In the genomic region with DNA sequence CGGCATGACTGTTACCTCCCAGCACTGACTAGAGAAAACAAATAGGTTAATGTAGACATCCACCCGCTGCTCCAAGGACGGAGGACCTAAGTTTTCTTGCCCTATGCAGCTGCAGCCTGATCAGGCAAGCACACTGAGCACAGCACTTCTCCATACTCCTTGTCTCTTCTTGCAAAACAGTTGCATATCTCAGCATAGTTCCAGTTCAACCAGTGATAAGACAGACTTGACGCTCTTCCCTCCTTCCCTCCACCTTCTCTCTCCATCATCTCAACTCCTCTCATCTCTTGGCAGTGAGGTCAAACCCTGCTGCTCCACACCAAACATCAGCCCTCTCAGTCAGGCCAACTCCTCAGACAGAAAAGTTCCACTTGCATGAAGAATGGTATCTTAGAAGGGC, we compare ENCODE assay signal across 15 mouse cellular contexts.
"Had no signal": no experiment of that assay in that cellular context is flagged by ENCODE, and none has a peak within 500 bp of the region (broad histone marks: within the 10 kb centered on the region; RNA-seq: fewer than 3 reads in every experiment).

No protein-coding gene starts in this region.

- H3K9ac ChIP-seq: lung, embryonic 14.5 days; midbrain, embryonic 13.5 days; midbrain, embryonic 15.5 days; neural tube, embryonic 12.5 days had no signal

- H3K4me1 ChIP-seq: midbrain, embryonic 15.5 days; neural tube, embryonic 12.5 days had no signal

- H3K27me3 ChIP-seq: megakaryocyte, embryonic 14.5 days; midbrain, embryonic 13.5 days; midbrain, embryonic 15.5 days; neural tube, embryonic 12.5 days had no signal

- H3K4me3 ChIP-seq: megakaryocyte, embryonic 14.5 days; midbrain, embryonic 13.5 days; midbrain, embryonic 15.5 days; neural tube, embryonic 12.5 days had no signal

- ATAC-seq: midbrain, embryonic 13.5 days; midbrain, embryonic 15.5 days had no signal

- H3K27ac ChIP-seq: macrophage; midbrain, embryonic 13.5 days; midbrain, embryonic 15.5 days; neural tube, embryonic 12.5 days had no signal

- H3K9me3 ChIP-seq: megakaryocyte, embryonic 14.5 days; midbrain, embryonic 13.5 days; midbrain, embryonic 15.5 days; neural tube, embryonic 12.5 days had no signal

- H3K4me2 ChIP-seq: lung, embryonic 14.5 days; midbrain, embryonic 11.5 days; midbrain, embryonic 13.5 days; midbrain, embryonic 15.5 days; neural tube, embryonic 12.5 days had no signal

- DNase-seq: lung, adult 18-20 months; lung, embryonic 14.5 days; lung, postnatal 14 days; lung, postnatal 36 days; right cerebral cortex, postnatal 14 days; spleen, adult 18-20 months; thymus, adult 2 months; thymus, postnatal 25 days; thymus, postnatal 4 days had no signal
